In genomic region chr12:105546538-105546937, GRCm38 (mm10) we compare ENCODE assay signal across 25 mouse cellular contexts. TPM values are rescaled to one million over a fixed set of nuclear protein-coding genes. Genes with fewer than 3 reads are reported as not detected.
A peak's percentile ranks its signal among the peaks of the same experiment; 100 is the strongest.
DNase-seq lines count a peak whose midpoint lies in the region; ATAC-seq and TF ChIP-seq lines count a peak whose summit lies in the region.
"Had no signal": no experiment of that assay in that cellular context is flagged by ENCODE, and none has a peak within 500 bp of the region (broad histone marks: within the 10 kb centered on the region; RNA-seq: fewer than 3 reads in every experiment).

No protein-coding gene starts in this region.

- no peaks in the 10 kb centered on the region for H3K27me3 ChIP-seq in midbrain, embryonic 11.5 days (ENCODE audit: control insufficient read depth, insufficient read depth, low read length)
- H3K27me3 ChIP-seq in midbrain, embryonic 15.5 days (replicated peaks): no peaks in the 10 kb centered on the region
- H3K27me3 ChIP-seq in E14TG2a.4 (ENCODE audit: insufficient read depth, low read length): peaks cover 33% of the 10 kb centered on the region
- H3K27me3 ChIP-seq: forebrain, embryonic 13.5 days; intestine, embryonic 15.5 days; Patski had no signal

- no peak for ATAC-seq in midbrain, embryonic 11.5 days (ENCODE audit: low FRiP score)
- no peak for ATAC-seq in midbrain, embryonic 15.5 days (replicated peaks)
- ATAC-seq: activated CD4-positive, CD25-positive, alpha-beta regulatory T cell, adult 4 months; CD4-positive, CD25-positive, alpha-beta regulatory T cell, adult 4 months; forebrain, embryonic 13.5 days; forebrain, postnatal 0 days; Patski had no signal

- H3K36me3 ChIP-seq in midbrain, embryonic 11.5 days (ENCODE audit: control insufficient read depth, insufficient read depth, low read length): no peaks in the 10 kb centered on the region
- H3K36me3 ChIP-seq in midbrain, embryonic 15.5 days (replicated peaks): no peaks in the 10 kb centered on the region
- H3K36me3 ChIP-seq in E14TG2a.4 (ENCODE audit: insufficient read depth, low read length): no peaks in the 10 kb centered on the region
- H3K36me3 ChIP-seq: embryonic facial prominence, embryonic 10.5 days; heart, embryonic 15.5 days; hindbrain, embryonic 10.5 days; intestine, embryonic 15.5 days had no signal

- no peak for TF ChIP-seq CTCF in gastrocnemius, adult 2 months (IDR thresholded peaks at IDR 0.05)
- TF ChIP-seq CTCF in E14TG2a.4 (conservative IDR thresholded peaks at IDR 0.05; ENCODE audit: low read length): no peak

- H3K9ac ChIP-seq in midbrain, embryonic 11.5 days (ENCODE audit: low read length): no peak overlapping the region
- H3K9ac ChIP-seq in midbrain, embryonic 15.5 days: no peak overlapping the region
- H3K9ac ChIP-seq: forebrain, embryonic 13.5 days; forebrain, postnatal 0 days; heart, embryonic 15.5 days; hindbrain, embryonic 14.5 days; intestine, embryonic 15.5 days had no signal

- H3K4me1 ChIP-seq in midbrain, embryonic 11.5 days (ENCODE audit: control insufficient read depth, insufficient read depth, low read length): peaks cover 3% of the 10 kb centered on the region; the same call in 1 of the 2 replicates
- peaks cover 6% of the 10 kb centered on the region; the same call in 1 of the 2 replicates for H3K4me1 ChIP-seq in midbrain, embryonic 15.5 days
- H3K4me1 ChIP-seq in E14TG2a.4 (replicated peaks; ENCODE audit: low read depth, low read length): peaks cover 69% of the 10 kb centered on the region
- H3K4me1 ChIP-seq: forebrain, embryonic 13.5 days had no signal

- peak overlapping the region; percentile 58 for H3K27ac ChIP-seq in gastrocnemius, adult 2 months
- no peak overlapping the region for H3K27ac ChIP-seq in midbrain, embryonic 11.5 days (ENCODE audit: low read depth, low read length)
- no peak overlapping the region for H3K27ac ChIP-seq in midbrain, embryonic 15.5 days
- H3K27ac ChIP-seq: embryonic facial prominence, embryonic 10.5 days; forebrain, embryonic 13.5 days; hindbrain, embryonic 10.5 days; hindbrain, embryonic 14.5 days; intestine, embryonic 15.5 days had no signal

- WGBS in midbrain, embryonic 11.5 days: 69% methylated on average over 6 of the region's 6 CpGs
- 75% methylated on average over 6 of the region's 6 CpGs for WGBS in midbrain, embryonic 15.5 days

- no peaks in the 10 kb centered on the region for H3K9me3 ChIP-seq in midbrain, embryonic 11.5 days (ENCODE audit: control insufficient read depth, low read length)
- H3K9me3 ChIP-seq in midbrain, embryonic 15.5 days: no peaks in the 10 kb centered on the region
- H3K9me3 ChIP-seq in E14TG2a.4 (ENCODE audit: low read length): no peaks in the 10 kb centered on the region
- H3K9me3 ChIP-seq: embryonic facial prominence, embryonic 10.5 days; forebrain, embryonic 13.5 days; heart, embryonic 15.5 days; hindbrain, embryonic 10.5 days; intestine, embryonic 15.5 days had no signal

- H3K4me3 ChIP-seq in gastrocnemius, adult 2 months: no peak overlapping the region
- H3K4me3 ChIP-seq in midbrain, embryonic 11.5 days (ENCODE audit: low read depth, low read length): no peak overlapping the region
- H3K4me3 ChIP-seq in midbrain, embryonic 15.5 days: no peak overlapping the region
- H3K4me3 ChIP-seq in E14TG2a.4 (replicated peaks; ENCODE audit: low read length): peak overlapping the region; percentile 56
- H3K4me3 ChIP-seq: embryonic facial prominence, embryonic 10.5 days; forebrain, embryonic 13.5 days; heart, embryonic 15.5 days; hindbrain, embryonic 10.5 days; intestine, embryonic 15.5 days had no signal

- peak; percentile 40 for DNase-seq in gastrocnemius, adult 2 months
- no peak for DNase-seq in gastrocnemius, postnatal 4 days (ENCODE audit: low spot score in 2 of 2)
- peak; percentile 76 for DNase-seq in midbrain, embryonic 11.5 days (ENCODE audit: low spot score, missing footprints)
- no peak for DNase-seq in thymus, postnatal 36 days
- DNase-seq in kidney, postnatal 25 days: no peak
- DNase-seq: adrenal gland, postnatal 14 days; cerebellum, adult 11-12 months; cerebellum, adult 9-10 months; cerebellum, postnatal 36 days; forebrain, postnatal 0 days; gastrocnemius, postnatal 14 days had no signal

- no peak overlapping the region for H3K4me2 ChIP-seq in midbrain, embryonic 11.5 days
- no peak overlapping the region for H3K4me2 ChIP-seq in midbrain, embryonic 15.5 days
- H3K4me2 ChIP-seq: forebrain, embryonic 13.5 days; heart, embryonic 15.5 days; hindbrain, embryonic 14.5 days; intestine, embryonic 15.5 days had no signal

- intact Hi-C loops in gastrocnemius, adult 2 months (cut with DNase I): no loop called here

RNA-seq across cellular contexts. Expression of gene Bdkrb2, which starts 16.5 kb away (rescaled TPM):
- under 1 TPM; 0.39 to 0.82 TPM for total RNA-seq in gastrocnemius, adult 2 months (2021)
- total RNA-seq in gastrocnemius, postnatal 4 days (2021): 1 to 10 TPM; 2.3 to 2.5 TPM
- polyA plus RNA-seq in midbrain, embryonic 11.5 days (2014; fragmentation: Nextera tagmentation; extraction: Ambion mirVana): 0.10 and 0.12 TPM in 2 replicates
- polyA plus RNA-seq in midbrain, embryonic 15.5 days (2015; fragmentation: Nextera tagmentation; extraction: Ambion mirVana): 1.9 TPM in 2 replicates
- total RNA-seq: granulocyte monocyte progenitor cell, adult 5-6 weeks; MEL had no signal
- polyA plus RNA-seq: activated CD4-positive, CD25-positive, alpha-beta regulatory T cell, adult 4 months; CD4-positive, CD25-positive, alpha-beta regulatory T cell, adult 4 months had no signal

RNA-seq across cellular contexts. Expression of gene Bdkrb1, which starts 56.3 kb away (rescaled TPM):
- under 1 TPM in 1 of 2 experiments, not detected in 1; 0.28 TPM for total RNA-seq in gastrocnemius, adult 2 months (2021)
- total RNA-seq in gastrocnemius, postnatal 4 days (2021): under 1 TPM in 1 of 2 experiments, not detected in 1; 0.20 TPM
- 0.12 TPM in 1 of 2 replicates, not detected in the other for polyA plus RNA-seq in midbrain, embryonic 11.5 days (2014; fragmentation: Nextera tagmentation; extraction: Ambion mirVana)
- polyA plus RNA-seq in midbrain, embryonic 15.5 days (2015; fragmentation: Nextera tagmentation; extraction: Ambion mirVana): 0.19 TPM in 1 of 2 replicates, not detected in the other
- total RNA-seq: forebrain, postnatal 0 days; gastrocnemius, postnatal 14 days; granulocyte monocyte progenitor cell, adult 5-6 weeks; heart, postnatal 25 days; MEL had no signal
- polyA plus RNA-seq: forebrain, embryonic 13.5 days; heart, embryonic 15.5 days had no signal

Comparison
In these comparisons a context has a peak if more than half of its experiments do, and no peak if none do; other contexts are left out.
1. DNase-seq: peak in gastrocnemius, adult 2 months (single experiment) and midbrain, embryonic 11.5 days (single experiment); none in gastrocnemius, postnatal 4 days (0 of 2), thymus, postnatal 36 days (0 of 2) and kidney, postnatal 25 days (0 of 2).